Mouse (Mus musculus): ENCODE data around the gene Ralgps1. TPM values are rescaled to one million over a fixed set of nuclear protein-coding genes. Genes with fewer than 3 reads are reported as not detected.

The Ralgps1 gene
- polyA plus RNA-seq, 1 experiment from 2014 or later, result 14.6 TPM

GRCm38 (mm10) chr2:33089356-33090032, 281.8 kb downstream of the Ralgps1 start:
- no peak for DNase-seq (ENCODE audit: low spot score)
- H3K27ac ChIP-seq (ENCODE audit: low read depth, low read length), result no peak overlapping the region
- no peak overlapping the region for H3K4me3 ChIP-seq (ENCODE audit: low read depth, low read length)
- WGBS, result 88% methylated on average over 5 of the region's 5 CpGs
- H3K9me3 ChIP-seq (ENCODE audit: control insufficient read depth, low read length), result no peaks in the 10 kb centered on the region
- no peaks in the 10 kb centered on the region for H3K4me1 ChIP-seq (ENCODE audit: control insufficient read depth, insufficient read depth, low read length)
- H3K27me3 ChIP-seq (ENCODE audit: control insufficient read depth, insufficient read depth, low read length), result no peaks in the 10 kb centered on the region
- H3K9ac ChIP-seq (ENCODE audit: low read length), result no peak overlapping the region
- no peak overlapping the region for H3K4me2 ChIP-seq (ENCODE audit: low read depth)
- no peak for ATAC-seq (ENCODE audit: insufficient read depth, low FRiP score, low TSS enrichment)
- no peaks in the 10 kb centered on the region for H3K36me3 ChIP-seq (ENCODE audit: control insufficient read depth, insufficient read depth, low read length)

- DNase-seq (ENCODE audit: low spot score), result no peak
- Histone ChIP-seq H3K4me1 (ENCODE audit: control insufficient read depth, insufficient read depth, low read length) (no peaks in the 10 kb centered on the region), H3K4me3 (ENCODE audit: low read depth, low read length) (no peak overlapping the region), H3K27me3 (ENCODE audit: control insufficient read depth, insufficient read depth, low read length) (no peaks in the 10 kb centered on the region), H3K27ac (ENCODE audit: low read depth, low read length) (no peak overlapping the region), H3K9me3 (ENCODE audit: control insufficient read depth, low read length) (no peaks in the 10 kb centered on the region), H3K9ac (ENCODE audit: low read length) (no peak overlapping the region), H3K36me3 (ENCODE audit: control insufficient read depth, insufficient read depth, low read length) (no peaks in the 10 kb centered on the region), H3K4me2 (ENCODE audit: low read depth) (no peak overlapping the region)
- 81% methylated on average over 7 of the region's 7 CpGs for WGBS
- no peak for ATAC-seq (ENCODE audit: insufficient read depth, low FRiP score, low TSS enrichment)
Observed at GRCm38 (mm10) chr2:33086671-33087363, 284.5 kb downstream of the Ralgps1 start.

GRCm38 (mm10) chr2:33086016-33086596, 285.2 kb downstream of the Ralgps1 start:
- no peaks in the 10 kb centered on the region for H3K36me3 ChIP-seq (ENCODE audit: control insufficient read depth, insufficient read depth, low read length)
- H3K9ac ChIP-seq (ENCODE audit: low read length), result no peak overlapping the region
- no peak for ATAC-seq (ENCODE audit: insufficient read depth, low FRiP score, low TSS enrichment)
- H3K9me3 ChIP-seq (ENCODE audit: control insufficient read depth, low read length), result no peaks in the 10 kb centered on the region
- H3K4me3 ChIP-seq (ENCODE audit: low read depth, low read length), result no peak overlapping the region
- 67% methylated on average over 7 of the region's 7 CpGs for WGBS
- DNase-seq (ENCODE audit: low spot score), result no peak
- H3K4me2 ChIP-seq (ENCODE audit: low read depth), result no peak overlapping the region
- no peaks in the 10 kb centered on the region for H3K4me1 ChIP-seq (ENCODE audit: control insufficient read depth, insufficient read depth, low read length)
- H3K27ac ChIP-seq (ENCODE audit: low read depth, low read length), result no peak overlapping the region
- no peaks in the 10 kb centered on the region for H3K27me3 ChIP-seq (ENCODE audit: control insufficient read depth, insufficient read depth, low read length)

- ATAC-seq (ENCODE audit: insufficient read depth, low FRiP score, low TSS enrichment), result no peak
- H3K9me3 ChIP-seq (ENCODE audit: control insufficient read depth, low read length), result no peaks in the 10 kb centered on the region
- DNase-seq (ENCODE audit: low spot score), result no peak
- H3K27ac ChIP-seq (ENCODE audit: low read depth, low read length), result no peak overlapping the region
- no peak overlapping the region for H3K4me3 ChIP-seq (ENCODE audit: low read depth, low read length)
- no peaks in the 10 kb centered on the region for H3K36me3 ChIP-seq (ENCODE audit: control insufficient read depth, insufficient read depth, low read length)
- WGBS, result 80% methylated on average over 3 of the region's 3 CpGs
- H3K4me1 ChIP-seq (ENCODE audit: control insufficient read depth, insufficient read depth, low read length), result no peaks in the 10 kb centered on the region
- no peak overlapping the region for H3K4me2 ChIP-seq (ENCODE audit: low read depth)
- H3K9ac ChIP-seq (ENCODE audit: low read length), result no peak overlapping the region
- no peaks in the 10 kb centered on the region for H3K27me3 ChIP-seq (ENCODE audit: control insufficient read depth, insufficient read depth, low read length)
Observed at GRCm38 (mm10) chr2:33084221-33084620, 287.1 kb downstream of the Ralgps1 start.

Small RNAs within 50 kb of the gene (microRNA-seq; reads per million reads assigned to microRNA genes)
- gene Gm25998, result not detected

Other genes starting within 250 kb of the Ralgps1 start
- 13.3 and 14.5 TPM in 2 replicates for gene Garnl3, start 239.8 kb downstream of the Ralgps1 start, polyA plus RNA-seq (2014; fragmentation: Nextera tagmentation; extraction: Ambion mirVana)
- 23.9 and 26.5 TPM in 2 replicates for gene Angptl2, start 155.4 kb downstream of the Ralgps1 start, polyA plus RNA-seq (2014; fragmentation: Nextera tagmentation; extraction: Ambion mirVana)
- gene Zbtb34, start 59.8 kb upstream of the Ralgps1 start, polyA plus RNA-seq (2014; fragmentation: Nextera tagmentation; extraction: Ambion mirVana), result 8.8 and 9.2 TPM in 2 replicates
- gene Zbtb43, start 97.1 kb upstream of the Ralgps1 start, polyA plus RNA-seq (2014; fragmentation: Nextera tagmentation; extraction: Ambion mirVana), result 21.7 and 22.5 TPM in 2 replicates

All from neural tube, embryonic 11.5 days (tissue).